Mouse (Mus musculus) 416B (cell line): ENCODE results near the gene Clstn2.

Experiments used
- DNase-seq: peaks from one replicate; pipeline ENCODE4 v3.0.0; 2011; ENCODE audit warnings: low read depth

The Clstn2 gene

DNA sequence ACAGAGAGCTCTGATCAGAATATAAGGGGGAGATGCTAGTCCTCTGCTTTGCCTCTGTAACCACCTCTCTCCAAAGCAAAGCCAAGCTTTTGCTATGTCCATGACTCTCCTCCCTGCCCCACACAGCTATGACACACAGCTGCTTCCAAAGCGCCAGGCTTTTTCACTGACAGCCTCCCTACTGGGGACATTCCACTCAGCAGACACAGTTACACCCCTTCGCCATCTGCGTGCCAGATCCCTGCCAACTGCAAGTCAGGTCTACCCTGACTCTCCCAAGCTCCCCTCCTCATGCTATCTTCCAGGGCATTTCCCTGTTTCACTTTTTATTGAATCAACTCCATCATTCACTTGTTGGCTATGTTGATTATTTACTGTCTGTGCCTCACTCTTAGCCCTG, 259.1 kb downstream of the Clstn2 start:
- DNase-seq: no peak

DNA sequence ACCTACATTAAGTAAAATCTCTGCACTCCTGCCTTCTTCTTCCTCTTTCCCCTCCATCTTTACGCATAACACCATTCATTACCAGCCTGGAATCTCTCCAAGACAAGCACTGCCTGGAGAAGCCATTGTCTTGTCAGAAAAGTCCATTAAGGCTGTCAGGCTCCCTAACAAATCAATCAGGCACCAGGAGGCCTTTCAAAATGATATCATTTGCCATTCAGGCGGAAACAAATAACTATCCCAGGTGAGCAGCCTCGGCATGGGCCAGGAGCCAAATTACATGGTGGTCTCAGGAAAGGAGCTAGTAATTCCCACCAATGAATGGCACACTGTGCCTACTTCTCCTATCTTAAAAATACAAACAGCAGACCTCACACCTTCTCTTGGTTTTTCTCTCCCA, 260.6 kb downstream of the Clstn2 start:
- no peak for DNase-seq

DNA sequence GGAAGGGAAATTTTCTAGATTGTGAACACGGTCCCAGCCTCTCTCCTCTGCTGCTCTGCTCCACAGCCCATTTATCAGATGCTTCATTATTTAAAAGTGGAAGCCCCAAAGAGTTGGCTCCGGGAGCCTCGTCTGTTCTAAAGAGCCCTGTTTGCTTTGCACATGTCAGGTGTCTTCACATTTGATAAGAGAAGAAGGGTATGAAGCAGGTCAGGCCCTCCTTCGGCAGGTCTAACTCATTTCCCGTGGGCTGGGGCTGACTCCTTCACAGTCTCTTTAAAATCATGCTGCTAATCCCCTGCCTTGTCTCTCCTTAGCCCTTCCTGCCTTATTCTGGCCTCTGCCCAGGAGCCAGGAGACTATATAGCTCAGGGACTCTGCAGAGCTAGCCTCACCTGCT, 263.6 kb downstream of the Clstn2 start:
- DNase-seq: no peak

DNA sequence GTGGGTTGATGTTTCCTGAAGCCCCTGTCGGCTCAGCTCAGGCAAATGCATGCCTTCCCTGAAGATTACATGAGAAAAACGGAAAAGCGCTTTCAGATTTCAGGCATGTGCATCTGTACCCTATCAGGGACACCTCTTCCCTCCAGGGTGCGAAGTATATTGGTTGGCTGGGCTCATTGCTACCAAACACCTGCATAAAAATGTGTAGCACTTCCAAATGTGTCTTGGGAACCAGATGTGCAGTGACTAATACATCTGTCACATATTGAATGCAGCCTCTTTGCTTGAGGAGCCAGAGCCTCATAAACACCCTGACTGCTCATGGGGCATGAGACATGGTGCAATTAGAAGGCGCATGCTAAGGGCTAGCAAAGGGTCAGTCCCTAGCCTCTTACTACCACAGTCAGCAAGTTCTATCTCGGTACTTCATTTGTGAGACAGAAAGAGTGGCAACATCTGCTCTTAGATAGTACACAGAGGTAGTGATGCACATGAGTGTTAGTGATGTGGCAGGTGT, 267.7 kb downstream of the Clstn2 start:
- DNase-seq: no peak

DNA sequence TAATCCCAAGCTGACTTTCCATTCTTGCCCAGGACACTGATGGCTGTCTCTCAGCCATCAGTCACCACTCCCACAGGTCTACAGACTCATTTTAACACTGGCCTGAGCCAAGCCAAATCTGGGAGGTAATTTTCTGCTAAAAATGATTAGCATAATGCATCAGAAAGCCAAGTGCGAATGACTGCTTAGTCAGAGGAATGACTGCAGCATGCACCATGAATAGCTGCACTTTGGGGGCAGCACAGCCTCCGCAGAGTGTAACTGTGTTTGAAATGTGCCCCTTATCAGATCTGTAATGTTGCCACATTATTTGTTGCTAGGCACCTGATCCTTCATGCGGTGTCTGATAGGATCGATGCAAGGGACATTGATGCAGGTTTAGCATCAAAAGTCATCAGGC, 269.9 kb downstream of the Clstn2 start:
- DNase-seq: no peak

DNA sequence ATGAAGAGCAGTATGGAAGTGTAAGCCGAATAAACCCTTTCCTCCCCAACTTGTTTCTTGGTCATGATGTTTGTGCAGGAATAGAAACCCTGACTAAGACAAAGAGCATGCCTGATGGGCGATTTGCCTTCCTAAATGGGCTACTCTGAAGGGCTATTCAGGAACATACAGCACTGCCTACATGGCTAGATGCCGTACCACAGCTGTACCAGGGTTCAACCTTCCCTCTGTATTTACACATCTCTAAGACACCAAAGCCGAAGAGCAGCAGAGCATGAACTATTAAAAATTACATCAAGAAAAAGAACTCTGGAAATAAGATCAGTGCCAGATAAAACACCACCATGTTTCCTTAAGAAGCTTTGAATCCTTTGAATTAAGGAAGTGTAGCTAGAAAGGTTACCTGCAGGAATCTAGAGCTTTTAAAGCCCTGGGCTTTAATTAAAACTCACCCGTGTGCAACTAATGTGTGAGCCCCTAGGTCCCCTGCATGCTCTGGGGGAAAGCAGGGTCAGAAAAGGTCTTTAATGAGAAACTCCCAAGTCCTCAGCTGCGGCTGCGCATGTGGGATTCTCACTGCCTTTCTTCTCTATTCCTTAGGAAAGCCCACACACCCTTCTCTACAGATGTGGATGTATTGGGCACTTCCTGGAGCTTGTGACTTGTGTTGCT, 277.2 kb downstream of the Clstn2 start:
- no peak for DNase-seq

DNA sequence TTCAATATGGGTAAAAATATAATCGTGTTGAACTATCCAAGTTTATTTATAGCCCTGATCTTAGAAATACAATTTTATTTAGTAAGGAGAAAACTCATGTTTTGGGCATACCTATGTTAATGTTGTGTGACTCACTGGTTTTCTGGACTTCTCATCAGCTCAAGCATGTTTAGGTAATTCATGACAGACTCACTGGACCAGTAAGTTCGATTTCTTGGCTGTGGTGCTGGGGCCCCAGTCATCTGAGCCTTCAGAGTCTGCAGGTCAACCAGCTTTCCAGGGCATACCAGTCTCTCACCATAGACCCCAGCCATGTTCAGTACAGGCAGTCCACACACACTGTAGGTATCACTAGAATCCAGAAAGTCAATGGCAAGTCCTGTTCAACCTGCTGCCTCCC, 279.3 kb downstream of the Clstn2 start:
- no peak for DNase-seq

DNA sequence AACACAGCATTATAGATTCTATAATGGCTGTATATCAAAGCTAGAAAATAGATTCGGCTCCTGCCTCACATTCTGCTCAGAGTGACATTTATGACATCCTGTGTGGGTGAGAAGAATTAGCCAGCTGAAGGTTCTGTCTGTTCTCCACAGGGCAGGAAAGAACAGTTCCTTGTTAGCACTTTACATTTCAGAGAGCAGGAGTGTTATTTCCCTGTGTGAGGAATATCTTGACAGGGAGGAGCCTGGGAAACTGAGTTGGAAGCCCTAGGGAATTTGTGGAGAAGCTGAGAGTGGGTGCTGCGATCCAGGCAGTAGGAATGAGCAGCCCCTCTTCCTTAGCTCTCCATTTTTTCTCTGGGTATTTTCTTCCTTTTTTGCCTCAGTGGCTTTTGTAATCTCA, 286.4 kb downstream of the Clstn2 start:
- DNase-seq: no peak

DNA sequence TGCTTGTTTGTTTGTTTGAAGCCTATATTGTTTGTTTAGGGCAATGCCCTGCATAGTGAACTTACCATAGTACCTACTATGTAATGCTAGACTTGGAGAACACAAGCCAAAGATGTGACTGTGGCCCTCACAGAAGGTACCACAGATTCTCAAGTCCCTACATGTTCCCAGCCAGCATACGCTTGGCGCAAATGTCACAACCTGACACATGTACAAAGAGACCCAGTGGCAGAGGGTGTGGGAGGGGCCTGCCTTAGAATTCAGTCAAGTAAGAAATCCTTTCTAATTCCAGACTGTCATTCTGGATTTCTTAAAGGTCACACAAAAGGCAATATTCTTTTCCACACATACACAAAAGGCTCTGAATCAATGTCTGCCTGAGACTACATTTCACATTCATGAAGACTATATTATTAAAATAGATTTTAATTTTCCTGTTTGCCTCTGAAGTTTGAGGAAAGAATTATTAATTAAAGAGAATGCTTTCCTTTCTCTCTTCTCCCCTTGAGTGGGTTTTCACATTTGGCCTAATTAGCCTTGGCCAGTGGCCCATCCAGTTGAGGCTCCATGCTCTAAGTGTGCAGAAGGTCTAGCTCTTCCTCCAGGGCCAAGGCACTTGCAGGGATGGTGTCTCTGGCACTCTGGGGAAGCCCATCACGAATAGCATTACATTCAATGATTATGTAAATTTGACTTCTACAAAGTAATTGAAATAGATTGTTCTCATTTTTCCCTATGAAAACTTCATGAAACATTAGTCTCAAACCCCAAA, 305.1 kb downstream of the Clstn2 start:
- no peak for DNase-seq

DNA sequence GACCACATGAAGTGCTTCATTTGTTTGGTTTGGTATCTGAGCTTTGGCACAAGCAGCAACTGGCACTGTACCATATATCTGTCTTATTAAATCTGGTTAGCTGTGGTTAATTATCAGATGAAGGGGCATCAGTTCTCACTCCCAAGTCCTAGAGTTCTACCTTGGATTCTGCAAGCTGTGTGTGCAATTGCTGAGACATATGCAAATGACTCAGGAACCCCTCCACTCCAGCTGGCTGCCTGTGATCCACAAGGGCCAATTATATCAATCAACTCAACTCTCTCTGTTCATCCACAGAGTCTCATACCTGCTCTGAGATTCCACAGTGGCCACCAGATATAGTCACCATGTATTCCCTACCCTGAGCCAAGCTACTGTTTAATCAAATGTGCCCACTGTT, 315.3 kb downstream of the Clstn2 start:
- no peak for DNase-seq

DNA sequence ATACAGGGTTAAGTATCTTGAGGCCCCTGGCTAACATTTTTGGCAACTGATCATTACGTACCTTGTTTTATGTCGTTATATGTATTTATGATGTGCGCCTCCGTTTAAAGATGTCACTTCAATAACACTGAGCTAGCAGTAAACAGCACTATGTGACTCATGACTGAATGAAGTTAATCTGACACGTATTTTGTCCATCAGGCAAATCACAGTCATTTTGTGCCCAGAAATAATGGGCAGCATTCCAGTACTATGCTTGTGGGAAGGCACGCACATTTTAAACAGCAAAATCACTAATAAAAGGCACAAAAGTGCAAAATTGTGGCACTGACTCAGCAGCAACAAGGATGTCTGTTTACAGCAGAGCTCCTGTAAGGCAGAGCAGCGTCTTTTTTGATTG, 316.0 kb downstream of the Clstn2 start:
- DNase-seq: no peak

DNA sequence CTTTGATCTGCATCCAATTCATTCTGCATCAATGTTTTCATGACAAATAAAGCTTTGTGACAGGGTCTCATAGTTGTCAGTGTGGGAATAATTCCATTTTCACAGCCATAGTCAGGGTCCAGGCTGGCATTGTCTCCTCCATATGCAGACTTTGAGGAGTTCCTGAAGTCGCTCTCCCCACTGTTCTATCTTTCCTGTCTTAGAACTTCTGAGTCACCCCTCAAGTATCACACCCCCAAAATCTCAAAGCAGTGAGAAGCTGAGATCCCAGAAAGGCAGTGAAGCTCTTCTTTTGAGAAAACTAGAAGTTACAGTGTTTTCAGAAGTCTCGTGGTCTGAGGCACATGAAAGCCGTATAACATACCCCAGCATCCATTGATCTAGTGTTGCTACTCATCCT, 320.1 kb downstream of the Clstn2 start:
- no peak for DNase-seq

DNA sequence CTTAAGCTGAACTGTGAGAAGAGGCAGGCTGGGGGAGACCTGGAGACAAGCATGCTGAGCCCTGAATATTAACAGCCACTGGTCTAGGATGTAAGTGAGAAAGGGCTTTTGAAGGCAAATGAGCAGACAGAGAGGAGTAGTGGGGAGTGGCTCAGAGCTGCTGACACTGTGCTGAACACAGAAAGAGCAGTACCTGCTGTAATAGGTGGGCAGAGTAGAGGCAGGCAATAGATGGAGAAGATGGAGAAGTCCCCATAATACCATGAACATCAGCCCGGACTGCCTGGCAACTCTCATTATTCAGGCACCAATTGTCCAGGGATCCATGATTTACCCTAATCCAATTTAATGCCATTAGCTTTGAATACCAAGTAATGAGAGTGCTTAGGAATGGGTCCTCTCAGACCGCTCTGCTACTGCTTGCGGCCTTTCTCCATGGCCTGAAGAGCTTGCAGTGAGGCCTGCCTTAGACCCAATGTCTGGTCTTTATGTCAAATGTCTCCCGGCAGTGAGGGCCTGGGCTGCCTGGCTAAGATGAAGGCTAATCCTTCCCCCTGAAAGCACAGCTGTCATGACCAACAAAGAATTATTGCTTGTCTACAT, 329.0 kb downstream of the Clstn2 start:
- no peak for DNase-seq

DNA sequence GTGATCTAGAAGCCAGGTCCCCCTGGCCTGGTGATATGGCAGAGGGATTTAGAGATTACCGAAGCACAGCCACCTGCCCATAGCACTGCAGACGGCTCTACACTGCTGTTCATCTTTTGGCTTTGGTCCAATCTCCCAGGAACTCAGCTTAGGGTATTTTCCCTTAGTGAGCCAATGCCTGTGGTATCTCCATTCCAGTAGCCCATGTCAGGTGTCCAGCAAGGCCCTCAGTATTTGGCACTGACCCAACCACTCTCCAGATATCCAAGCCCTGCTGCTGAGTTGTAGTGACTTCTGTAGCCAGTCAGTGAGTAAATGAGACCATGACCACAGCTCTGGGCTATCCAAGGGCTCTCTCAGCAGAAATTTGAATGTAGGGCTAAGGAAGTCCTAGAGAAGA, 330.0 kb downstream of the Clstn2 start:
- no peak for DNase-seq

DNA sequence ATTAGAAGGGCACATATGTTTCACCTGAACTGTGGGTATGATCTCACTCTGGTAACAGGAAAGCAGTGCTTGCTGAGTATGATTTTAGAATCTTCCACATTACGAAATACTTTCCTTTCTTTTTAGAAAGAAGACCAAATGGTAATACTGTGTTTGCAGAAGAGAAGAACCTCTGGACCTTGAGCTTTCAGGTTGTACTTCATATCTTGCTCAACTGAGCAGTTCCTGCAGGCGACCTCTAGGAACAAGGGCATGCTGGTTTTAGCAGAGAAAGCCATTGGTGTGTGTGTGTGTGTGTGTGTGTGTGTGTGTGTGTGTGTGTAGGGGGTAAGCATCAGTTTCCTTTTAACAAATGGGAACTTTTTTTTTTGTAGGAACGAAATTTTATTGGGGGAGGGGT, 333.0 kb downstream of the Clstn2 start:
- DNase-seq: no peak

DNA sequence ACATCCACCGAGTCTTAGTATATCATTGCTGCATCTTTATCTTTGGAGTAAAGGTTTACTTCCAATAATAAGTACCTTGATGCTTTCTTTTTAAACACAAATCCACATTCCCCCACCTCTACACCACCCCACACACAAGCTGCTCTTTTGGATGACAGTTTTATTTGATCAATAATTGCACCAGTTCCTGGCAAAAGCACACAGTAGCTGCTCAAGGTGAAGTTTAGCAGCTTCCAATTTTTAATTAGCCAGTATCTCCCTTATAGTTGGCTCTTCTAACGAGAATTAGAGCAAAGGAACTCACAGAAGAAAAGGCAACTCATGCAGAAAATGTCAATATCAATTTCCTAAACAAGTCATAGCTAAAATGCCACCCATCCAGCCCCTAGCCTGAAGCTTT, 334.0 kb downstream of the Clstn2 start:
- no peak for DNase-seq

DNA sequence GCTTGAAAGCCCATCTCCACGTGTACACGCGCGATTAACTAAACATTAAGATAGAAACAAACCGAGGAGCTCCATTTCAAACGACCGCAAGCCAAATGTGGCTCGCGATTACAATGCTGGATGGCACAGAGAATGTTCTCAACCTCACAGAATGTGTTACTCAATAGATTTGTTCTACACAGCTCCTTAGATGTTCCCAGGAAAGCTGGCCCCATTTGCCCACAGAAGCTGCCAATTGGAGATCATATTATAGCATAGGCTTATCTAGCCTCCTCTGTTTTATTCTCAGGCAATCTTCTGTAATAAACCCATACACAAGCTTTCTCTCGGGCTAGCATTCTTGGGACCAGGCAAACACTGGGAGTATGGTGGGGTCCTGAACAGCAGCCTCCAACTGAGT, 334.9 kb downstream of the Clstn2 start:
- no peak for DNase-seq

DNA sequence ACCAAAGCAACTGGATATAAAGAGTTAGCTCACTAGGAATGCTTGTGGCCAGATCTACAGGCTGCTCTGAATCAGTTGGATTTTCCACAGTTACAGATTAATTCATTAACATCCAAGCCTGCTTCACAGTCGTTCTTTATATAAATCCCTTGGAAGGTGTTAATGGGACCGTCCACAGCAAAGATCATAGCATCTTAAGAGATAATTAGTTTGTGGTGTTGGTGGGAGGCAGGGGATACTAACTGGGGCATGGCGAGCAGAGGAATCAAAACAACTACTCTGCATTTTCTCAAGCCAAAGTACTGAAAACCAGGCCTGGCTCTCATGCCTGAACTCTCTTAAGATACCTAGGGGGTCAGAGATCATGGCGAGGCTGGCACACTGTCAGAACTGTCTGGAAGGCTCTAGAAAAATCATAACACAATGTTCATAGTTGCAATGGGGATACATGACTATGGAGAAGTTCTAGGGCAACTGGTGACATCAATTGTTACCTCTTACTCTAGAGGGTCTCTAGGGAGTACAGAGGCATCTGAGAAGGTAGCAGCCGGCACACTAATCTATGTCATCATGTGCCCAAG, 336.2 kb downstream of the Clstn2 start:
- no peak for DNase-seq

DNA sequence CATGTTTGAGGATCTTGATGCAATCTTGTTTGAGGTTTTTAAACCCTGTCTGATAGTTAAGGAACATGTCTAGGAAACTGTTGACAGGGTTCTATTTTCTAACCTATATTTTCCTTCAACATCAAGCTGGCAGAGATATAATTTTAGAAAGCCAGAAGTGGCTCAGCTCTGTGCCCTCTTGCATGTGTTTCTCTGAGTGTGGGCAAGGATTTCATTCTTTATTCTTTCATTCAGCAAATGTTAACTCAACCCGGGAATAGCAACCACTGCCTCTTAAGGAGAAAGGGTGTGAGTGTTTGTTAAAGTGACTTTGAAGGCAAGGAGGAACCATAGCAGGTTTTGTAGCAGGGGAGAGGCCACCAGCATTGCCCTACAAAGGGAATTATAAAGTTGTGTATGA, 337.7 kb downstream of the Clstn2 start:
- DNase-seq: no peak

DNA sequence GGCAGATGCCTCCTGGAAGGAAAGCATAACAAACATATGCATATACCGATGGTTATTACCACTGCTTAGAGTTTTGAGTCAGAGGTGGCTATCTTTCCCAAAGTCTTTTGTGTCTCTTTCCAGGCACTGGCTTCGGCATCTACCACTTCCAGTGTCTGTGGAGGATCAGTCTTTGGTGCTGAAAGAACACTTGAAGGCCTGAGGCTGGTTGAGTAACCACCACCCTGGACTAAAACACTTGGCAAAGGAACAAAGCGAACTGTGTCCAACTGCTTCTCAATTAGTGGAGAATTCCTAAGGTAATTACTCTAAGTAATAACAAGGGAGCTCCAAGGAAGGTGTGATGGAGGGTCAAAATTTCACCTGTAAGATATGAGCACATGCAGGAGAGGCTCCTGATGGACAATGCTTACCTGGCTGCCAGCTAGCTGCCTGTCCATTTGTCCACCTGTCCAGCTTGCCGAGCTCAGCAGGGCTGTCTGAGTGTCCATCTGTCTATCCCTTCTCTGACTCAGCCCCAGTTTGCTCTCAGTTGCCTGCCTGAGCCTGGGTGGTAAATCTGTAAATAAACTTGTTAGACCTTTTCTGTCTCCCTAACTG, 346.1 kb downstream of the Clstn2 start:
- DNase-seq: no peak

DNA sequence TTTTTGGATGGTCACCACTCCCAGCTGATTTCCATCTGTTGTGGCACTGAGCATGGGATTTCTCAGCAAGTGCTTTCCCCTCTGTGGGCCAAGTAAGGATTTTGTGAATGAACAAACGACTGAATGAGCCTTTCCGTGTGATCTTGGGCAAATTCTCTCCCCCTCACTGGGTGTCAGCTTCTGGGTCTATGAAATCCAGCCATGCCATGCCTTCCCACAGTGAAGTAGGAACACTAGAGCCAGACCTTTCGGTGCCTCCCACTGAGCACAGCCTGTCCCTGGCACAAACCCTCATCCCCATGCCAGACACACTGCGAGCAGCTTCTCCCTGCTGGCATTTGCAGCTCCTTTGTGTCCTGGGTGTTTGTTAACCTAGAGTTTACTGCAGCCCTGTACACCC, 347.3 kb downstream of the Clstn2 start:
- no peak for DNase-seq

DNA sequence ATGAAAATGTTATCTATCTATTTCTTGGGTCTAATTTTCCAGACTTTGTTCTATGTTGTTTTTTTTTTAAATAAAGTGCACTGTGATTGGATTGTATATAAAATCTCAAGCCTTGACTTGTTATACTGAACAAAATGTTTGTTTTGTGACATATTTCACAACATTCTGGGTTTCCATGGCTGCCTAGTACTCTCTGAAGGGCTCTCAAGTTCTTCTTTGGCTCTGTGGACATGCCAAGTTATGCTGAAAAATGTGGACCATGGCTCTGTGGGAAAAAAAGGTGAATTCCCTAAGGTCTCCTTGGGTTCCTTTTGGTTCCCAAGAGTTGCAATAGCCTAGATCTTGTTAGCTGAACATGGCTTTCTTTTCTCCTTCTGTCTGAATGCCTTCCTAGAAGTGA, 353.1 kb downstream of the Clstn2 start:
- DNase-seq: no peak

DNA sequence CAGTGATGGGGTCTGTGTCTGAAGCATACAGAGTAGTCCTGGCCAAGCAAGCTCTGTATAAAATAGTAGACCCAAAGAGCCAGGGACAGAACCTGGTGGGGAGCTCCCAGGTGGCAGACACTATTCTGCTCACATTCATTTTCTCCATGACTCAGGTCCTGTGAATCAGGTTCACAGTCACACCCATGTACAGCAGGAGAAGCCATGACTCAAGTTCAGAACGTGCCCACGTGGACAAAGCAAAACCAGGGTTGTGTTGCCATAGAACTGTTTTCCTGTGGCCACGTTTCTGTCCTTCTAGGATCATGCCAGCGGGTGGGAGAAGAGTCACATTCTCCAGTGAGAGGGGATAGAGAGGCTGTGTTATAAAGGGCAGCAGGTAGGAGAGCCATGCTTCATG, 353.9 kb downstream of the Clstn2 start:
- DNase-seq: no peak
